Mouse (Mus musculus): ENCODE measurements around the gene Prickle1. TPM values are rescaled to one million over a fixed set of nuclear protein-coding genes. Genes with fewer than 3 reads are reported as not detected.
A peak's percentile ranks its signal among the peaks of the same experiment; 100 is the strongest.

The Prickle1 gene
- total and polyA plus RNA-seq, 2 experiments from 2014 or later = 15.1 to 15.6 TPM

GRCm38 (mm10) chr15:93494700-93495099 lies 101.0 kb downstream of the Prickle1 start:
- Histone ChIP-seq H3K9ac (no peak overlapping the region), H3K9me3 (ENCODE audit: low read length) (no peaks in the 10 kb centered on the region), H3K27ac (ENCODE audit: low read depth, low read length) (no peak overlapping the region), H3K4me3 (ENCODE audit: low read depth, low read length) (no peak overlapping the region), H3K27me3 (ENCODE audit: insufficient read depth, low read length) (no peaks in the 10 kb centered on the region), H3K36me3 (ENCODE audit: insufficient read depth) (peaks cover 3% of the 10 kb centered on the region), H3K4me2 (ENCODE audit: low read depth) (no peak overlapping the region), H3K4me1 (ENCODE audit: insufficient read depth) (no peaks in the 10 kb centered on the region)
- TF ChIP-seq CTCF (IDR thresholded peaks at IDR 0.05; ENCODE audit: low read depth) = no peak
- 89% methylated on average over 7 of the region's 7 CpGs for WGBS
- no peak for ATAC-seq
- DNase-seq = no peak

- Histone ChIP-seq H3K27ac (ENCODE audit: low read depth, low read length) (no peak overlapping the region), H3K36me3 (ENCODE audit: insufficient read depth) (no peaks in the 10 kb centered on the region; the same call in 1 of the 2 replicates), H3K4me2 (ENCODE audit: low read depth) (no peak overlapping the region), H3K9ac (no peak overlapping the region), H3K4me3 (ENCODE audit: low read depth, low read length) (no peak overlapping the region), H3K27me3 (ENCODE audit: insufficient read depth, low read length) (no peaks in the 10 kb centered on the region), H3K9me3 (ENCODE audit: low read length) (no peaks in the 10 kb centered on the region), H3K4me1 (ENCODE audit: insufficient read depth) (no peaks in the 10 kb centered on the region)
- WGBS = 87% methylated on average over 4 of the region's 4 CpGs
- ATAC-seq (no peak), DNase-seq (no peak)
- TF ChIP-seq CTCF (IDR thresholded peaks at IDR 0.05; ENCODE audit: low read depth) = no peak
Observed at GRCm38 (mm10) chr15:93489597-93489996, 106.1 kb downstream of the Prickle1 start.

- 80% methylated on average over 7 of the region's 7 CpGs for WGBS
- ATAC-seq (no peak), DNase-seq (no peak)
- H3K36me3 ChIP-seq (ENCODE audit: insufficient read depth) = no peaks in the 10 kb centered on the region
- H3K27me3 ChIP-seq (ENCODE audit: insufficient read depth, low read length) = no peaks in the 10 kb centered on the region
- H3K4me1 ChIP-seq (ENCODE audit: insufficient read depth) = no peaks in the 10 kb centered on the region
- H3K4me3 ChIP-seq (ENCODE audit: low read depth, low read length) = no peak overlapping the region
- no peak for TF ChIP-seq CTCF (IDR thresholded peaks at IDR 0.05; ENCODE audit: low read depth)
- no peak overlapping the region for H3K9ac ChIP-seq
- no peak overlapping the region for H3K4me2 ChIP-seq (ENCODE audit: low read depth)
- H3K27ac ChIP-seq (ENCODE audit: low read depth, low read length) = no peak overlapping the region
- H3K9me3 ChIP-seq (ENCODE audit: low read length) = no peaks in the 10 kb centered on the region
Observed at GRCm38 (mm10) chr15:93486066-93486465, 109.6 kb downstream of the Prickle1 start.

GRCm38 (mm10) chr15:93485252-93485651 lies 110.4 kb downstream of the Prickle1 start:
- no peaks in the 10 kb centered on the region for H3K27me3 ChIP-seq (ENCODE audit: insufficient read depth, low read length)
- no peak overlapping the region for H3K4me2 ChIP-seq (ENCODE audit: low read depth)
- H3K9ac ChIP-seq = no peak overlapping the region
- DNase-seq (no peak), ATAC-seq (no peak)
- H3K36me3 ChIP-seq (ENCODE audit: insufficient read depth) = no peaks in the 10 kb centered on the region
- no peaks in the 10 kb centered on the region for H3K9me3 ChIP-seq (ENCODE audit: low read length)
- H3K4me3 ChIP-seq (ENCODE audit: low read depth, low read length) = no peak overlapping the region
- H3K27ac ChIP-seq (ENCODE audit: low read depth, low read length) = no peak overlapping the region
- no peak for TF ChIP-seq CTCF (IDR thresholded peaks at IDR 0.05; ENCODE audit: low read depth)
- WGBS = 75% methylated on average over 3 of the region's 3 CpGs
- H3K4me1 ChIP-seq (ENCODE audit: insufficient read depth) = no peaks in the 10 kb centered on the region

GRCm38 (mm10) chr15:93484261-93484710 lies 111.4 kb downstream of the Prickle1 start:
- no peak overlapping the region for H3K4me3 ChIP-seq (ENCODE audit: low read depth, low read length)
- H3K27ac ChIP-seq (ENCODE audit: low read depth, low read length) = no peak overlapping the region
- no peak overlapping the region for H3K4me2 ChIP-seq (ENCODE audit: low read depth)
- TF ChIP-seq CTCF (IDR thresholded peaks at IDR 0.05; ENCODE audit: low read depth) = peak; percentile 36
- H3K36me3 ChIP-seq (ENCODE audit: insufficient read depth) = no peaks in the 10 kb centered on the region
- 77% methylated on average over 7 of the region's 7 CpGs for WGBS
- H3K9me3 ChIP-seq (ENCODE audit: low read length) = no peaks in the 10 kb centered on the region
- peak; percentile 55 for ATAC-seq
- H3K4me1 ChIP-seq (ENCODE audit: insufficient read depth) = no peaks in the 10 kb centered on the region
- DNase-seq = no peak
- no peak overlapping the region for H3K9ac ChIP-seq
- no peaks in the 10 kb centered on the region for H3K27me3 ChIP-seq (ENCODE audit: insufficient read depth, low read length)

GRCm38 (mm10) chr15:93481112-93481511 lies 114.6 kb downstream of the Prickle1 start:
- DNase-seq = no peak
- no peak overlapping the region for H3K9ac ChIP-seq
- H3K36me3 ChIP-seq (ENCODE audit: insufficient read depth) = no peaks in the 10 kb centered on the region
- H3K27ac ChIP-seq (ENCODE audit: low read depth, low read length) = no peak overlapping the region
- H3K4me3 ChIP-seq (ENCODE audit: low read depth, low read length) = no peak overlapping the region
- H3K27me3 ChIP-seq (ENCODE audit: insufficient read depth, low read length) = no peaks in the 10 kb centered on the region
- WGBS = 87% methylated on average over 10 of the region's 10 CpGs
- TF ChIP-seq CTCF (IDR thresholded peaks at IDR 0.05; ENCODE audit: low read depth) = no peak
- H3K9me3 ChIP-seq (ENCODE audit: low read length) = no peaks in the 10 kb centered on the region
- H3K4me1 ChIP-seq (ENCODE audit: insufficient read depth) = no peaks in the 10 kb centered on the region
- H3K4me2 ChIP-seq (ENCODE audit: low read depth) = no peak overlapping the region
- ATAC-seq = no peak

- no peak overlapping the region for H3K4me3 ChIP-seq (ENCODE audit: low read depth, low read length)
- H3K4me2 ChIP-seq (ENCODE audit: low read depth) = no peak overlapping the region
- H3K36me3 ChIP-seq (ENCODE audit: insufficient read depth) = no peaks in the 10 kb centered on the region
- H3K4me1 ChIP-seq (ENCODE audit: insufficient read depth) = no peaks in the 10 kb centered on the region
- H3K27ac ChIP-seq (ENCODE audit: low read depth, low read length) = no peak overlapping the region; the same call in 1 of the 2 replicates
- no peak for TF ChIP-seq CTCF (IDR thresholded peaks at IDR 0.05; ENCODE audit: low read depth)
- ATAC-seq (peak; percentile 51; the same call in 1 of the 2 replicates), DNase-seq (peak; percentile 35)
- WGBS = 14% methylated on average over 4 of the region's 4 CpGs
- no peaks in the 10 kb centered on the region for H3K27me3 ChIP-seq (ENCODE audit: insufficient read depth, low read length)
- H3K9ac ChIP-seq = no peak overlapping the region
- no peaks in the 10 kb centered on the region for H3K9me3 ChIP-seq (ENCODE audit: low read length)
Observed at GRCm38 (mm10) chr15:93479445-93479844, 116.2 kb downstream of the Prickle1 start.

Measured in forebrain, postnatal 0 days (tissue).